Mouse (Mus musculus) lung, adult 2 months (tissue): Measurements from ENCODE around the gene Ddit4.

Source experiments
- CTCF ChIP-seq: fragments of 200-500 bp; IDR thresholded peaks from 2 replicates; pipeline ENCODE4 v1.5.1; 2011; ENCODE audit warnings: mild to moderate bottlenecking, low read length, control low read depth; ENCODE audit not compliant: insufficient read depth
- POLR2A ChIP-seq: fragments of 200-500 bp; IDR thresholded peaks from 2 replicates; pipeline ENCODE4 v1.6.1; 2011; ENCODE audit warnings: low read depth, mild to moderate bottlenecking, control low read depth, low read length, borderline replicate concordance; ENCODE audit errors: extremely low read depth

GRCm38 (mm10) chr10:59977715-59978343 lies 26.2 kb upstream of the Ddit4 start:
- TF ChIP-seq CTCF = no peak
- TF ChIP-seq POLR2A = no peak
